Mouse (Mus musculus) small intestine, adult 2 months (tissue): Measurements from ENCODE around the gene Nav2. TPM values are rescaled to one million over a fixed set of nuclear protein-coding genes. Genes with fewer than 3 reads are reported as not detected.

Source experiments
- H3K27ac ChIP-seq: fragments of 200-500 bp; 2 replicates; pipeline ENCODE4 v1.5.1; 2012; ENCODE audit warnings: low read depth, low read length, control low read depth, inconsistent platforms; ENCODE audit not compliant: insufficient read depth
- H3K27me3 ChIP-seq: fragments of 200-500 bp; 2 replicates; pipeline ENCODE4 v1.6.1; 2012; ENCODE audit warnings: mild to moderate bottlenecking, moderate library complexity, low read length, inconsistent platforms; ENCODE audit not compliant: control insufficient read depth, insufficient read depth
- H3K36me3 ChIP-seq: fragments of 200-500 bp; 2 replicates; pipeline ENCODE4 v1.6.1; 2012; ENCODE audit warnings: mild to moderate bottlenecking, low read length, control low read depth, inconsistent platforms; ENCODE audit not compliant: control insufficient read depth, insufficient read depth
- H3K4me1 ChIP-seq: fragments of 200-500 bp; 2 replicates; pipeline ENCODE4 v1.6.1; 2012; ENCODE audit warnings: low read length, inconsistent platforms, mixed read lengths; ENCODE audit not compliant: control insufficient read depth, insufficient read depth, insufficient read length
- H3K4me3 ChIP-seq: fragments of 200-500 bp; 2 replicates; pipeline ENCODE4 v1.5.1; 2012; ENCODE audit warnings: low read depth, mild to moderate bottlenecking, control low read depth, inconsistent platforms, low read length, moderate library complexity
- CTCF ChIP-seq: fragments of 200-500 bp; IDR thresholded peaks from 2 replicates; pipeline ENCODE4 v1.5.1; 2012; ENCODE audit warnings: low read depth, mild to moderate bottlenecking, control low read depth, inconsistent platforms, low read length, moderate library complexity, mixed read lengths; ENCODE audit not compliant: insufficient replicate concordance, insufficient read length; ENCODE audit errors: extremely low read depth
- POLR2A ChIP-seq: fragments of 200-500 bp; IDR thresholded peaks from 2 replicates; pipeline ENCODE4 v1.6.1; 2012; ENCODE audit warnings: low read depth, mild to moderate bottlenecking, control low read depth, inconsistent platforms, low read length, moderate library complexity
- WGBS: fragments of 180-500 bp; shearing (Covaris S2); methylation state at CpG from one replicate; pipeline ENCODE4 v1.1.7; 2018; 5-methylcytosine and 5-hydroxymethylcytosine counted together
- polyA plus RNA-seq: library from polyadenylated mRNA; depleted of rRNA; stranded (reverse); fragments of >200 nt; gene quantifications from 2 replicates; pipeline ENCODE4 v1.2.3, GENCODE M21; 2012

Gene Nav2
- polyA plus RNA-seq, 1 experiment = 8.5 TPM

DNA sequence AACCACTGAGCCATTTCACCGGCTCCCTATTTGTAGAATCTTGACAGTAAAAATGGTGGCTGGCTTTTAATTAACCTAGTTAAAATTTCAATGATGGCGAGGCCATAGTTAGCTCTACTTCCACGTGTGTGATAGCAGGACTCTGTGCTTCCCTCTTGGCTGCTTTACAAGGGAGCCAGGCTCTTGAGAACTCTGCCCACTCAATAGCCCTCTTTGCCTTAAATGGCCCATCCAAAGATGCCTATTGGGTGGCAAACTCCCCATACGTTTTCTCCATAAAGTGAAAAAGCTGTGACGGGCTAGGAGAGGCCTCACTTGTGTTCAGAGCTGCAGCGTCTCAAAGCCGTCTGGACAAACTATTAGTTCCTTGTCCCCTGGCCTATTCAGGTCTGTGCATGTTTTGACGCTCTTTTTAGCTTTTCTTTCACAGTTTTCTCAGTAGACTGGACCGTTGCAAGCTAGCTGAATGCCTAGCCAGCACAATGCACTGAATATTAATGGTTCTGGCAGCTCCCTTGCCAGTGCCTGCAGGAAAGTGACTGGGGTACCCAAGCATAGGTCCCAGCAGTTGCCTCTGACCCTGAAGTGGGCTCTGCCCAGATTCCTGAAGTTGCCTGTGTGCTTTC lies 453.1 kb downstream of the Nav2 start:
- TF ChIP-seq POLR2A (no peak), CTCF (no peak)
- H3K4me3 ChIP-seq = no peak overlapping the region
- H3K27me3 ChIP-seq = no peaks in the 10 kb centered on the region
- H3K4me1 ChIP-seq = no peaks in the 10 kb centered on the region
- H3K36me3 ChIP-seq = no peaks in the 10 kb centered on the region; the same call in 1 of the 2 replicates
- no peak overlapping the region for H3K27ac ChIP-seq
- 87% methylated on average over 9 of the region's 9 CpGs for WGBS

DNA sequence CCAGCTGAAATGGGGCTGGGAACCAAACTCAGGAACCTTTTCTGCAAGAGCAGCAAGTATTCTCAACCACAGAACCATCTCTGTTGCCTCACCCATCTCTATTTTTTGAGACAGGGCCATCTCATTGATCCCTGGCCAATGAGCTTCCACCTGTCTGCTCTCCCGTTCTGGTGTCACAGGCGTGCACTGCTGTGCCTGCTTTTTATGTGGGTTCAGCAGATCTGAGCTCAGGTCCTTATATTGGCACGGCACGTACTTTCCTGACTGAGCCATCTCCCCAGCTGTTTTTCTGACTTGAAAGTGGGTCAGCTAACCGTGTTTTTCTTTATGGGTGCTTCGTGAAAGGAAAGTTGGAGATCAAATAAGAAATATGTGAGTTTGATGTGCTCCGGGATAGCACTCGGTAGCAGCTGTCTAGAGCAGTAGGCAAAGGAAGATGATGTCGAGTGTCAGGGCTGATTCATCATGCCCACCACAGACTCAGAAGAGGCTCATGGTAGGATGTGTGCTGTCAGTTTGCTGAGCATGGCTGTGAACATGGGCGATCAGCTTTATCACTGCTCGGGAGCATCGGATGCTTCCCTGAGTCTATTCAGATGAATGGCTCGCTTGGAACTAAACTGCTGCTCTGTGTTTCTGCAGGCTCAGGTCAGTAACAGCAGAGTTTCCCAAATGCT lies 456.1 kb downstream of the Nav2 start:
- Histone ChIP-seq H3K4me3 (no peak overlapping the region), H3K36me3 (no peaks in the 10 kb centered on the region; the same call in 1 of the 2 replicates), H3K27ac (no peak overlapping the region), H3K27me3 (no peaks in the 10 kb centered on the region), H3K4me1 (no peaks in the 10 kb centered on the region)
- WGBS = 89% methylated on average over 13 of the region's 13 CpGs
- TF ChIP-seq CTCF (no peak), POLR2A (no peak)

DNA sequence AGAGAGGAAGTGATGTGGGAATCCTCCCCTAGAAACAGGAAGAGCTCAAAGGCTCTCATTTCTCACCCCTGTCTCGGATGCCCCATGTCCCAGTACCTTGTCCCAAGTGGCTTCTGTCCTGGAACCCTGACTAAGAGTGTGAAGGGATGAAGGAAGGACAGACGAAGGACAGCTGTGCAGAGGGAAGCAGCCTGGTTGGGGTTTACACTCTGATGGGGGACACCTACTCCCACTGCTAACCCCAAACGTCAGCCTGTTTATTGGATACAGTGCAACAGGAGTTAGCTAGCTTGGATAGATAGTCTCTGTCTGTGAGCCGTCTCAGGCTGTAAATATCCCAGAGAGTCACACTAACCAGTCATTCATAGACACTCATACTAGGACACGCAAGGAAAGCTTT lies 460.1 kb downstream of the Nav2 start:
- Histone ChIP-seq H3K4me1 (no peaks in the 10 kb centered on the region), H3K4me3 (no peak overlapping the region), H3K27me3 (no peaks in the 10 kb centered on the region), H3K36me3 (no peaks in the 10 kb centered on the region; the same call in 1 of the 2 replicates), H3K27ac (no peak overlapping the region)
- 77% methylated on average over 5 of the region's 5 CpGs for WGBS
- TF ChIP-seq POLR2A (no peak), CTCF (no peak)

DNA sequence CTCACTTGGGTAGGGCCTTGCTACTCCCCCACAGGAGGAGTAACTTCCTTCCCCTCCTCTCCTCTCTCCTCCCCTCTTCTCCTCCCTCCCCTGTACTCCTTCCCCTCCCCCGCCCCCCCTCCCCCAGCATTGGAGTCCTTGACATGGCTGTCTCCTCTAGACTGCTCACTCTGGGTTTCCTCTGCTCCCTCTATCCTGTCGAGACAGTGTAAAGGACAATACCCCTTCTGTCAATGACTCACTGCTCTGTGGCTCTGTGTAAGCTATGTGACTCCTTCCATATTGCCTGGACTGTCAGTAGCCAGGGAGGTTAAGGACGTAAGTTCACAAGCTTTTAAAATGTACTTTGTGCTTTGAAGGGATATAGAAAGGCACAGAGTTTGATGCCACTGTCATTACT lies 460.5 kb downstream of the Nav2 start:
- WGBS = 78% methylated on average over 3 of the region's 3 CpGs
- H3K4me3 ChIP-seq = no peak overlapping the region
- H3K36me3 ChIP-seq = no peaks in the 10 kb centered on the region; the same call in 1 of the 2 replicates
- TF ChIP-seq POLR2A (no peak), CTCF (no peak)
- H3K27ac ChIP-seq = no peak overlapping the region
- no peaks in the 10 kb centered on the region for H3K27me3 ChIP-seq
- H3K4me1 ChIP-seq = no peaks in the 10 kb centered on the region

DNA sequence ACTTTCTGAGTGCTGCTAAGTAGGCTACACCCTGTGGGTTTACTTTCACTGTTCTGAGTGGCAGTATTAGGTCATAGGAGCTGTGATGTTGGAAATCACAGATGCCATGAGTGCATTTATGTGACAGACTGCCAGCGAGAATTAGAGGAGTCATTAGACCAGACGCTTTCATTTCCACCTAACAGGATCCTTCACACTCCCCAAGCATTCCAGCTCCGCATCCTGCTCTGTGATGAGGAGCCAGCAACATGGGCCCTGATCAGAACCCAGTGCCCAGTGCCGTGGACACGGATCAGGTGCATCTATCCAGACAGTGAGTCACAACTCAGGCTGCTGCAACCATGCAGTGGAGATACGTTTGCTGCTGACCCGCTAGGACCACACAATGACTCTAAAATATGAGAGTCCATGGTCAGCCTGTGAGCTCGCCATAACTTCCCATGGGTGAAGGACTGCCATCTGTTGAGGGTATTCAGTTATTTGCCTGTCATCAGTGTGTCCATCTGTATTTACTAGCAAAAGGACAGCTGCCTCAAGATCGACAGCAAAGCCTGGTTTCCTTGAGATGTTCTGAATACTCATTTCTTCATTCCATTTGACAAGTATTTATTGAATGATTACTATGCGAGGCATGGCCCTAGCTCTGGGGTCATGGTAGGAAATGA lies 461.4 kb downstream of the Nav2 start:
- Histone ChIP-seq H3K27me3 (no peaks in the 10 kb centered on the region), H3K4me1 (no peaks in the 10 kb centered on the region), H3K4me3 (no peak overlapping the region), H3K36me3 (no peaks in the 10 kb centered on the region), H3K27ac (no peak overlapping the region)
- 92% methylated on average over 10 of the region's 10 CpGs for WGBS
- no peak for TF ChIP-seq CTCF
- TF ChIP-seq POLR2A = no peak

DNA sequence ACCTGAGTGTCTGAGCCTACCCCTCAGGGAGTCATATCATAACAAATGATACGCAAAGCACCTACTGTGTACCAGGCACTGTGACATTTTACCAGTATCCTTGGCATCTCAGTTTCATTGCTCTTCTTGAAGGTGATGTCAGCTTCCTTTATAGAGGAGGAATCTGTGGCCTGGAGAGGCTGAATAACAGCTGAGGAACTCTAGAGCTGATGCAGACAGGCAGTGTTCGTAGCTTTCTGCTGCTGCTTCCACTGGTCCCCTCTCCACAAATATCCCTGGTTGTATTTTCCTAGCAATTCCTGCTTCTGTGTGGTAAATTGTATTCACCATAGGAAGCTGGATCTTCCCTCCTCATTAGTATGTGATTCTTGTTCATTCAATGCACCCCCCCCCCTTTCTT lies 462.8 kb downstream of the Nav2 start:
- 91% methylated on average over 2 of the region's 2 CpGs for WGBS
- Histone ChIP-seq H3K36me3 (no peaks in the 10 kb centered on the region), H3K27ac (no peak overlapping the region), H3K4me3 (no peak overlapping the region), H3K4me1 (no peaks in the 10 kb centered on the region), H3K27me3 (no peaks in the 10 kb centered on the region)
- TF ChIP-seq POLR2A (no peak), CTCF (no peak)

DNA sequence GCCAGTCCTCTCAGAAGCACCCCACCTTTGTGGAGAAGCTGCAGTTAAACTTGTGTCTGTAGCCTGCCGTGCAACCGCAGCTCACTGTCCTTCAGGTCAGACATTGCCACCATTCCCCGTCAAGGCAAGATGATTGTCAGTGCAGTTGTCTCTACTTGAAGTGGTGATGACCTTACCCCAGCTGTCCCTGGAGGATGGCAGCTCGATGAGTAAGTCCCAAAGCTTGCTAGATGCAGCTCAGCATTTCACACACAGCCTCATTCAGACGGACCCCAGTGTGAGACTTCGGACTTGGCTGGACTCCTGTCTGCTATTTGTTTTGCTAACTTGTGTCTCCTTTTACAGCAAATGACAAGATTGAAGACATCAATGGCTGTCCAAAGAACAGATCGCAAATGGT lies 463.5 kb downstream of the Nav2 start:
- Histone ChIP-seq H3K4me3 (no peak overlapping the region), H3K27me3 (no peaks in the 10 kb centered on the region), H3K27ac (no peak overlapping the region), H3K4me1 (no peaks in the 10 kb centered on the region), H3K36me3 (no peaks in the 10 kb centered on the region)
- WGBS = 82% methylated on average over 7 of the region's 7 CpGs
- no peak for TF ChIP-seq POLR2A
- TF ChIP-seq CTCF = no peak

DNA sequence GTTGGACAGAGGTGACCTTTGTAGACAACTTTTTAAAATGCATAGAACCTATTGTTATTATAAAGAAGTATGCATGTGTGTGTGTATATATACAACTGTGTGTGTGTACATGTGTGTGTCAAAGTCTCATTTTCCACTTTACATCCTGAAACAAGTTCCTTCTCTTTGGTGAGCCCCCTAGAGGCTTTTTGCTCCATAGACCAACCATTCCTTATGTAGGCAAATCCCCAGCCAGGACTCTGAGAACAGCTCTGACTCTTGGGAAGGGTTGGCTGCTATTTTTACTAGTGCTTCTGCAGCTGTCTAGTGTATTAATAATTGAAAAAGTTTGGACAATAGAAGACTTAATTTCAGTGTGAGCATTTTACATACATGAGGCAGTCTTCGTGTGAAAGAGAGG lies 464.7 kb downstream of the Nav2 start:
- no peaks in the 10 kb centered on the region for H3K36me3 ChIP-seq
- H3K27ac ChIP-seq = no peak overlapping the region
- H3K4me1 ChIP-seq = no peaks in the 10 kb centered on the region
- 71% methylated on average over 1 of the region's 1 CpGs for WGBS
- no peaks in the 10 kb centered on the region for H3K27me3 ChIP-seq
- TF ChIP-seq CTCF = no peak
- TF ChIP-seq POLR2A = no peak
- H3K4me3 ChIP-seq = no peak overlapping the region
